Mouse (Mus musculus): ENCODE measurements around the gene Mvd. TPM values are rescaled to one million over a fixed set of nuclear protein-coding genes. Genes with fewer than 3 reads are reported as not detected.

Gene Mvd
- polyA plus RNA-seq, 1 experiment from 2014 or later = 38.3 TPM

DNA sequence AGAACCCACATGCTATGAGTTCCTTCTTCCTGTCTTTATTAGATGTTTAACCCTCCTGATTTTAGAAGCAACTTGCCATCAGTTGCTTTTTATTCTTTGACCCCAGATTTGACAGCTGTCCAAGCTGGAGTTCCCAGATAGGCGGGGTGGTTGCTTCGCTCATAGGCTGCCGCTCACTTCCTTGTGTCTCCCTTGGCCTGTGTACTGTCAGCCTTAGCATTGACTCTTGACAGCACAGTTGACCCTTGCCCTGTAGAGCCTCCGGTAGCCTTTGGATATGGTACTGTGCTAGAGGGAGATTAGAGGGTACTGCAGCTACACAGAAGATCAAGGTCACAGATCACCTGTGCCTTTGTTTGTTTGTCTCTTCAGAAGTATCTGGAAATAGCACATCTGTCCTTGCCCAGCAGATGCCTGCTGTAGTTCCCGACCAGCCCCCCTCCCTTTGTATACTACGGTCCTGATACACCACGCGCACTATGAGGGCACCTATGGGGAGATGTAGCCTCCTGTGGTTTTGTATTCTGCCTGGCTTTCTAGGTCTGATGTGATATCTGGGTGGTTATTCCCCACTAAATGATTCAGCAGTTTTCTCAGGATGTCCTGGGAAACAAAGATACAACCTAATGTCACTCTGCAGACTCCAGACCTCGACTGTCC lies 37.9 kb downstream of the Mvd start:
- Histone ChIP-seq H3K4me1 (ENCODE audit: control insufficient read depth, insufficient read depth, low read length) (no peaks in the 10 kb centered on the region), H3K27me3 (ENCODE audit: control insufficient read depth, insufficient read depth, low read length) (no peaks in the 10 kb centered on the region), H3K4me3 (ENCODE audit: low read depth, low read length) (no peak overlapping the region), H3K9ac (replicated peaks; ENCODE audit: low read depth, low read length) (no peak overlapping the region), H3K36me3 (ENCODE audit: control insufficient read depth, insufficient read depth, low read length) (peaks cover 82% of the 10 kb centered on the region), H3K9me3 (ENCODE audit: control insufficient read depth, low read depth, low read length) (no peaks in the 10 kb centered on the region), H3K27ac (ENCODE audit: low read length) (no peak overlapping the region), H3K4me2 (replicated peaks; ENCODE audit: low read depth, low read length) (no peak overlapping the region)
- WGBS = 88% methylated on average over 9 of the region's 9 CpGs
- ATAC-seq (ENCODE audit: insufficient number of reproducible peaks, insufficient read depth, low FRiP score, low read depth) = 0 out of 2 replicates have a peak, but pooled peaks have one; percentile 28

DNA sequence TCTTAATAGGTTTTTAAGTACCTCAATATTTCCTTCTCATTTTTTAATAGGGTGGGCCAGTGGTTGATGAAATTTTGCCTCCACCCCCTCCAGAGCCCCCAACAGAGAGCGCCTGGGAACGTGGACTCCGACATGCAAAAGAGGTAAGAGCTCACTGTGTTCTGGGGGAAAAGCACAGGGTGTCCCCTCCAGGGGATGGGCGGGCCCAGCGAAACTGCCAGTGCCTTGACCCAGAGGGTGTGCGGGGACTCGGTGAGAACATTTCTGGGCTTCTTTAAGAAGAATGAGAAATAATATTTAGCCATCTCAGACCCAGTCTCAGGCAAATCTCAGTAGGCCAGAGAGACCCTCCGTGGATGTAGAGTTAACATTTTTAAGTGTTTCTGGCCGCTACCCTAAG lies 45.0 kb downstream of the Mvd start:
- Histone ChIP-seq H3K27ac (ENCODE audit: low read length) (no peak overlapping the region), H3K4me1 (ENCODE audit: control insufficient read depth, insufficient read depth, low read length) (no peaks in the 10 kb centered on the region), H3K36me3 (ENCODE audit: control insufficient read depth, insufficient read depth, low read length) (peaks cover 53% of the 10 kb centered on the region), H3K4me2 (replicated peaks; ENCODE audit: low read depth, low read length) (no peak overlapping the region), H3K9me3 (ENCODE audit: control insufficient read depth, low read depth, low read length) (no peaks in the 10 kb centered on the region), H3K27me3 (ENCODE audit: control insufficient read depth, insufficient read depth, low read length) (no peaks in the 10 kb centered on the region), H3K9ac (replicated peaks; ENCODE audit: low read depth, low read length) (no peak overlapping the region), H3K4me3 (ENCODE audit: low read depth, low read length) (no peak overlapping the region)
- 95% methylated on average over 9 of the region's 9 CpGs for whole genome bisulfite sequencing
- no peak for ATAC-seq (ENCODE audit: insufficient number of reproducible peaks, insufficient read depth, low FRiP score, low read depth)

DNA sequence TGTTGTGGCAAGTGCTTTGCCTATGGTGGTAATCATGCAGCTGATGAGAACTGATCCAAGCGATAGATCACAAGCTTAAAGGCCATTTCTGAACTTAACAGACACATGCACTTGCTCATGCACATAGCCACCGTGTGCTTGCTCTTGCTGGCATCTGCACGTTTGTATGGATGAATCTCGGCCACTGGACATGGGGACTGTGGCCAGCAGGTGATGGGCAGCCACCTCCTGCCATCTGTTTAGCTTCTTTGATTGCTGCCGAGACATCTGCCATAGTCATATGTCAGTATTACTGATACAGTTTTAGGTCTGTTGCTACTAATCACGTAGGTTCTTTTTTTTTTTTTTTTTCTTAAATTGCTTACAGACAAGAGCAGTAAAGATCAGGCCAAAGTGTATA lies 47.9 kb downstream of the Mvd start:
- Histone ChIP-seq H3K36me3 (ENCODE audit: control insufficient read depth, insufficient read depth, low read length) (peaks cover 49% of the 10 kb centered on the region), H3K4me2 (replicated peaks; ENCODE audit: low read depth, low read length) (no peak overlapping the region), H3K27me3 (ENCODE audit: control insufficient read depth, insufficient read depth, low read length) (no peaks in the 10 kb centered on the region), H3K4me3 (ENCODE audit: low read depth, low read length) (no peak overlapping the region), H3K9me3 (ENCODE audit: control insufficient read depth, low read depth, low read length) (no peaks in the 10 kb centered on the region), H3K4me1 (ENCODE audit: control insufficient read depth, insufficient read depth, low read length) (no peaks in the 10 kb centered on the region), H3K9ac (replicated peaks; ENCODE audit: low read depth, low read length) (no peak overlapping the region), H3K27ac (ENCODE audit: low read length) (no peak overlapping the region)
- ATAC-seq (ENCODE audit: insufficient number of reproducible peaks, insufficient read depth, low FRiP score, low read depth) = no peak
- WGBS = 91% methylated on average over 6 of the region's 6 CpGs

DNA sequence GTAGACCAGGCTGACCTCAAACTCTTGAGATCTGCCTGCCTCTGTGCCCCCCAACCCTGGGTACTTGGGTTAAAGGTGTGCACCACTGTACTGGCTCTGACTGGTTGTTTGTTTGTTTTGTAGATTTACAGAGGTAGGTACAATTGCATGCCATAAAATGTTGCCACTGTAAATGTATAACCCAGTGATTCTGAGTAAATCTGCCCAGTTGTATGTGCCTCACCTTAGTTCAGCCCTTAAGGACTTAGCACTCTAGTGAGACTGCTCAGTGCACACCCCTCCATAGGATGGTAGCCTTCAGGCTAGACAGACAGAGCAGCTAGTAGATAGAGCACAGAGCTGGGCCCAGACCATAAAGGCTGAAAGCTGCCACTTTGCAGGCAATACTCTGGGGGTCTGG lies 49.5 kb downstream of the Mvd start:
- Histone ChIP-seq H3K9ac (replicated peaks; ENCODE audit: low read depth, low read length) (no peak overlapping the region), H3K4me1 (ENCODE audit: control insufficient read depth, insufficient read depth, low read length) (no peaks in the 10 kb centered on the region), H3K9me3 (ENCODE audit: control insufficient read depth, low read depth, low read length) (no peaks in the 10 kb centered on the region), H3K4me2 (replicated peaks; ENCODE audit: low read depth, low read length) (no peak overlapping the region), H3K36me3 (ENCODE audit: control insufficient read depth, insufficient read depth, low read length) (peaks cover 49% of the 10 kb centered on the region), H3K27me3 (ENCODE audit: control insufficient read depth, insufficient read depth, low read length) (no peaks in the 10 kb centered on the region), H3K4me3 (ENCODE audit: low read depth, low read length) (no peak overlapping the region), H3K27ac (ENCODE audit: low read length) (no peak overlapping the region)
- ATAC-seq (ENCODE audit: insufficient number of reproducible peaks, insufficient read depth, low FRiP score, low read depth) = no peak

DNA sequence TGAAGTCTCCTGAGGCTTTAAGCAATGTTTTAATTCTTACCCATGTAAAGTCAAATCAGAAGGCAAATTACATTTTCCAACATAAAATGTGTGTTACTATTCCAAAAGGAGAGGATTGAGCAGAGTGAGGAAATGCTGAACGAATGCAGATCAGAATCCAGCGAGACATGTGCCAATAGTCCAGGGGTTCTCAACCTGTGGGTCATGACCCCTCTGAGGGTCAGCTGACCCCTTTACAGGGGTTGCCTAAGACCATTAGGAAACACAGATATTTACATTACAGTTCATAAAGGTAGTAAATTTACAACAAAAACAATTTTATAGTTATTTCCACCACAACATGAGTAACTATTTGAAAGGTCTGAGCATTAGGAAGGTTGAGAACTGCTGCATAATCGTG lies 52.5 kb downstream of the Mvd start:
- H3K36me3 ChIP-seq (ENCODE audit: control insufficient read depth, insufficient read depth, low read length) = peaks cover 68% of the 10 kb centered on the region
- no peak for ATAC-seq (ENCODE audit: insufficient number of reproducible peaks, insufficient read depth, low FRiP score, low read depth)
- 72% methylated on average over 3 of the region's 3 CpGs for WGBS
- no peak overlapping the region for H3K4me3 ChIP-seq (ENCODE audit: low read depth, low read length)
- no peak overlapping the region for H3K27ac ChIP-seq (ENCODE audit: low read length)
- H3K4me1 ChIP-seq (ENCODE audit: control insufficient read depth, insufficient read depth, low read length) = no peaks in the 10 kb centered on the region
- H3K9ac ChIP-seq (replicated peaks; ENCODE audit: low read depth, low read length) = no peak overlapping the region
- H3K4me2 ChIP-seq (replicated peaks; ENCODE audit: low read depth, low read length) = no peak overlapping the region
- no peaks in the 10 kb centered on the region for H3K9me3 ChIP-seq (ENCODE audit: control insufficient read depth, low read depth, low read length)
- H3K27me3 ChIP-seq (ENCODE audit: control insufficient read depth, insufficient read depth, low read length) = no peaks in the 10 kb centered on the region

DNA sequence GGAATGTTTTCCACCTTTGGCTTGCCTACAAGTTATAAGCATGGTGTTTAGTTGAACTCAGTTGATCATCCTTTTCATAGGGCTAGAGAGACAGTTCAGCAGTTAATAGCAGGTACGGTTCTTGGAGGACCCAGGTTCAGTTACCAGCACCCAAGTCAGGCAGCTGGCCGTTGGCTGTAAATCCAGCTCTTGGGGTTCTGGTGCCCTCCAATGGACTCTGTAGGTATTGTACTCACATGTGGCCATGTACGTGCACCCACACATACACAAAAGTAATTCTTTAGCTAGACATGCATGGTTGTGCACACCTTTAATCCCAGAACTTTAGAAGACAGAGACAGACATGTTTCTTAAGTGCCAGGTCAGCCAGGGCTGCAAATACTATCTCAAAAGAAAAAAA lies 53.9 kb downstream of the Mvd start:
- Histone ChIP-seq H3K9ac (replicated peaks; ENCODE audit: low read depth, low read length) (no peak overlapping the region), H3K27me3 (ENCODE audit: control insufficient read depth, insufficient read depth, low read length) (no peaks in the 10 kb centered on the region), H3K27ac (ENCODE audit: low read length) (no peak overlapping the region), H3K4me1 (ENCODE audit: control insufficient read depth, insufficient read depth, low read length) (no peaks in the 10 kb centered on the region), H3K36me3 (ENCODE audit: control insufficient read depth, insufficient read depth, low read length) (peaks cover 76% of the 10 kb centered on the region), H3K9me3 (ENCODE audit: control insufficient read depth, low read depth, low read length) (no peaks in the 10 kb centered on the region), H3K4me3 (ENCODE audit: low read depth, low read length) (no peak overlapping the region), H3K4me2 (replicated peaks; ENCODE audit: low read depth, low read length) (no peak overlapping the region)
- ATAC-seq (ENCODE audit: insufficient number of reproducible peaks, insufficient read depth, low FRiP score, low read depth) = no peak
- 83% methylated on average over 3 of the region's 3 CpGs for WGBS

Small RNA genes lying within 50 kb of the gene (microRNA-seq; reads per million reads assigned to microRNA genes)
- not detected for gene Gm24366

Other genes with a start within 250 kb of the Mvd start
- gene Zfpm1, start 161.3 kb downstream of the Mvd start, polyA plus RNA-seq (2014; fragmentation: Nextera tagmentation; extraction: Ambion mirVana) = 3.1 TPM in 2 replicates
- gene Trhr2, start 82.7 kb downstream of the Mvd start, polyA plus RNA-seq (2014; fragmentation: Nextera tagmentation; extraction: Ambion mirVana) = not detected in 2 replicates
- gene Zc3h18, start 66.8 kb downstream of the Mvd start, polyA plus RNA-seq (2014; fragmentation: Nextera tagmentation; extraction: Ambion mirVana) = 30.5 and 34.8 TPM in 2 replicates
- gene Il17c, start 21.4 kb downstream of the Mvd start, polyA plus RNA-seq (2014; fragmentation: Nextera tagmentation; extraction: Ambion mirVana) = 0.36 TPM in 1 of 2 replicates, not detected in the other
- 202 and 217 TPM in 2 replicates for gene Cyba, start 10.5 kb downstream of the Mvd start, polyA plus RNA-seq (2014; fragmentation: Nextera tagmentation; extraction: Ambion mirVana)
- gene Snai3, start 17.3 kb upstream of the Mvd start, polyA plus RNA-seq (2014; fragmentation: Nextera tagmentation; extraction: Ambion mirVana) = 0.39 and 0.46 TPM in 2 replicates
- gene Rnf166, start 32.6 kb upstream of the Mvd start, polyA plus RNA-seq (2014; fragmentation: Nextera tagmentation; extraction: Ambion mirVana) = 31.5 and 34.3 TPM in 2 replicates
- gene Ctu2, start 32.7 kb upstream of the Mvd start, polyA plus RNA-seq (2014; fragmentation: Nextera tagmentation; extraction: Ambion mirVana) = 46.4 and 54.0 TPM in 2 replicates
- gene Piezo1, start 107.9 kb upstream of the Mvd start, polyA plus RNA-seq (2014; fragmentation: Nextera tagmentation; extraction: Ambion mirVana) = 15.6 and 24.2 TPM in 2 replicates
- 34.8 and 36.4 TPM in 2 replicates for gene Cdt1, start 124.6 kb upstream of the Mvd start, polyA plus RNA-seq (2014; fragmentation: Nextera tagmentation; extraction: Ambion mirVana)
- 394 and 436 TPM in 2 replicates for gene Aprt, start 133.5 kb upstream of the Mvd start, polyA plus RNA-seq (2014; fragmentation: Nextera tagmentation; extraction: Ambion mirVana)
- 12.6 and 14.6 TPM in 2 replicates for gene Galns, start 168.0 kb upstream of the Mvd start, polyA plus RNA-seq (2014; fragmentation: Nextera tagmentation; extraction: Ambion mirVana)
- 55.9 and 66.9 TPM in 2 replicates for gene Trappc2l, start 168.2 kb upstream of the Mvd start, polyA plus RNA-seq (2014; fragmentation: Nextera tagmentation; extraction: Ambion mirVana)
- not detected in 2 replicates for gene Pabpn1l, start 179.3 kb upstream of the Mvd start, polyA plus RNA-seq (2014; fragmentation: Nextera tagmentation; extraction: Ambion mirVana)